Mouse (Mus musculus) layer of hippocampus, adult 11-12 months (tissue): ENCODE measurements around the gene Plcl2.
"Not testable (repeated sequence)": the region's sequence is repeated elsewhere in the genome, so short reads cannot be mapped to it uniquely, and the experiment has no call there.

Experiments
- DNase-seq: peaks from one replicate; pipeline ENCODE4 v3.0.0; 2022; ENCODE audit warnings: low spot score

Plcl2 gene

DNA sequence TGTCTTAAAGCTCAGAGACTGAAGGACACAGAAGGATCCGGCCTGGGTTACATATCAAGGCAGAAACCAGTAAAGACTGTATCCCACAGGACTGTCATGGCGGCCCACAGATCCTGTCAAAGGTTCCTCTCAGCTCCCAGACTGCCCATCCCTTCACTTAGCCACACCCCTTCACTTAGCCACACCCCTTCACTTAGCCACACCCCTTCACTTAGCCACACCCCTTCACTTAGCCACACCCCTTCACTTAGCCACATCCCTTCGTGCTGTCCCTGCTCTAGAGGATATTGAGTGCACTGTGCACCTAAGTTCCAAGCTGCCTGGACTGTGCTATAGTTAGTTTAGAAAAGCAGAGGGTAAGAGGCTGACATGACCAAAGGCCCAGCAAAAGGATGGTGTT is 118.5 kb downstream of the Plcl2 start:
- DNase-seq = no peak

GRCm38 (mm10) chr17:50628716-50629115 is 119.5 kb downstream of the Plcl2 start:
- DNase-seq = no peak

DNA sequence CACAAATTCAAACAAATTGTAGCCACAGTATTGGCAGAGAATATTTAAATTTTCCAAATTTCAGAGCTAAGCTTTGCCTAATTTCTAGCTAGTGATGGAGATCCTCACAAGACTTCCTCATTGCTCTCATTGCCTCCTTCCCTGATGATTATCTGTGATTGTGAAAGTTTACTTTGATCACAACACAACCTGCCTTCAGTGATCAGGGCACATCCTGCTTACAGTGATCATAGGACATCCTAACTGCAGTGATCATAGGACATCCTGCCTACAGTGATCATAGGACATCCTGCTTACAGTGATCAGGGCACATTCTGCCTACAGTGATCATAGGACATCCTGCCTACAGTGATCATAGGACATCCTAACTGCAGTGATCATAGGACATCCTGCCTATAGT is 121.8 kb downstream of the Plcl2 start:
- DNase-seq = not testable (repeated sequence)

DNA sequence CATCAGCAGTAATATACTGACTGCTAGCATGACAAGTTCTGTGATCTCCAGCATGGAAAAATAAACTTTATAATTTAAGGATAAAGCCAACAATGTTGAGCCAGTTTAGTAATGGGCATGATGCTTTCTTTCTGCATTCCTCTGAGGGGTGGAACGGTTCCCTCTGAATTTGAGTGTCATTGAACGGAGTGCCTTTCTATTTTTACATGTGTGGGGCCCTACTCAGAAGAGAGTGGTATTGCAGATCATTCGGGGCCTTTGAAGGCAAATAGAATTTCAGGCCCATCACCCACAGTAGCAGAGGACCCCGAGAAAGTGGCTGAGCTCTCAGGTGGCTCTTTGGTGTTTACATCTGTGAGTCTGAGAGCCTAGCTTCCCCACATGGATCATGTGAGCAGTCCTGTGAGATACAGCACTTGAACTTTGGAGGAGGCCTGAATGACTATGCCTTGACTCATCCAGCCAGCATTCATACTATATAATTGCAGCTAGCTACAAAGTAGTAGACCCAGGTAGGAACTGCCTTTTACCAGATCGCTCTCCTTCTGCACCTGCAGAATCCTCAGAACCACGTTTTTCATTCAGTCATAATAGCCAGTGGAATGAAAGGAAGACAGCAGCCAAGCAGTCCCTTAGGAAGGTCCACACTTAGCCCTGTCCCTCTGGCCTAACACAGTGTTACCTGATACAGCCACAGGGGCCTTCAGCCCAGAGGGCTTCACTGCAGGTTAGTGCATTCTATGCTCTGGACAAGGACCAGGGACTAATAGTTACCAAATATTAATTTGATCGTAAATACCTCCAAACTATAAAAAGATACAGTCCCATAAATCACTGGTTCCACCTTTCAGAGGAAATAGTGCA is 125.0 kb downstream of the Plcl2 start:
- no peak for DNase-seq

DNA sequence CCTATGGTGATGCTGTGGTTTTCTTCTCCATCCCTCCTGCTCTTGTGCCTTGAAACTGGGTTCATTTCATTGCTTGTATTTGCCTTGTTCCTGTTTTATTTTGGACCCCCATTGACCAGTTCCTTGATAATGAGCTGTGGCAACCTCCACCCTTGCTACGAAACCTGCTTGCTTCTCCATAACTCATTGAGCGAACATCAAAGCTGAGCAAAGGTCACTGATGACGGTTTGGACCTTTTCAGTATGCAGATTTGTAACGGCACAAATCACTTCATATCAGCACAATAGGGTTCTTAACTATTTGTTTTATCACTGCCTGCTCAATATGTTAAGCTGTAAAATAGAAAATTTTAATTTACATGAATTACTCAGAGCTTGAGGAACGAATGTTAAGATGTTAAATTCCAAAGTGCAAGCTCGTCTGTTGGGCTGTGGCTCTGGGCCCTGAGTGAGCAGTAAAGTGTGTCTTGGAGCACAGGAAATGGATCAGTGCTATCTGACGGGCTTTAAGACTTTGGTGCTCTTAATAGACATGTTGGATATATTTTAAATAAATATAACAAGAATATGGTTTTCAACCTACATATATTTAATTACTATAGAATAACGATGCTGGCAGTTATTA is 126.9 kb downstream of the Plcl2 start:
- no peak for DNase-seq

DNA sequence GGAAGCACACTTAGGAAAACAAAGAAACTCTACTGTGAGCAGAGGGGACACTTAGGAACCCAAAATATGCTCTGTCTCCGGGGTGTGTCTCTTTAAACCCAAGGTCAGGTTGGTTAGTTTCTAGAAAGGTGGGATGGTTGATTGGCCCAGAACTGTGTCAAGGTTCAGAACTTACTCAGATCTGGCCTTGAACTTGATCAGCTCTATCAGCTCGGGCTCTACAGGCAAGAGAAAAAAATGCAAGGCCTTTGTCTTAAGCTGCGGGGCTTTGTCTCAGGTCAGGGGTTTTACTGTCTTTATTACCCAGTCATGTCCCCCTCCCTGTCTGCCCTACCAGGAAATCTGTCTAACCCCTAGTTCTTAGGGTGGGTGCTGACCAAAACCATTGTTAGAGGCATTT is 129.6 kb downstream of the Plcl2 start:
- DNase-seq = no peak

GRCm38 (mm10) chr17:50641076-50641610 is 131.9 kb downstream of the Plcl2 start:
- DNase-seq = no peak

GRCm38 (mm10) chr17:50641879-50642278 is 132.7 kb downstream of the Plcl2 start:
- no peak for DNase-seq

DNA sequence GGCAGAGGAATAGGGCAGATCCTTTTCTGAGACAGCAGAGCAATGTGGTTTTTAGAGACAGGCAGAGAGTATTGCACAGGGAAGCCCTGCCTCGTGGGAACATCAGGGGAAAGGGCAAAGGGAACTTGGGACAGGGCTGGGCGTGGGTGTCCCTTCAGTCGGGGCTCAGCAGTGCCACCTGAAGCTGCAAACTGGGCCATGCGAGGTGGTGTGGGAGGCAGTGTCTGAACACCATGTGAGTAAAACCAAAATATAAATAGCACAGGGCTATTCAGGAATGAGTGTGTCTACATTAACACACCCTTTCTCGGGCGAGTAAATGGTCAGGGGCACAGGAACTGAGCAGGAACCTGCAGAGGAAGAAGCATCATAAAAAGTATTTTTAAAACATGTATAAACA is 134.2 kb downstream of the Plcl2 start:
- no peak for DNase-seq

DNA sequence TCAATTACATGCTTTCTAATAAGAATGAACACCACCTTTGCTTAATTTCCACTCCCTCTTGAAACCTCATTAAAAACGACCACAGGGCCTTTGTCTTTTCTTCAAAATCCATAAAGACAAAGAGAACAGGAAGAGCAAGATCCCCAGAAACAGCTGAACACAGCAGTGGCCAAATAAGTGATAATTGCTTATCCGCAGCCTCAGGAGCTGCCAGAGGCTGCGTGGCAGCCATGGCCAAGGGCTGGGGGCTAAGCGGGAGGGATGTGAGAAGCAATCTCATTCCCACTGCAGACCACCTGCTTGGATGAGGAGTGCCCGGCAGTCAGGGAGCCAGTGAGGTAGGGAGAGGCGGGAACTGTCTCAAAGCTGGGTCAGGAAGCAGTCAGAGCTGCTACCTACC is 134.8 kb downstream of the Plcl2 start:
- no peak for DNase-seq

DNA sequence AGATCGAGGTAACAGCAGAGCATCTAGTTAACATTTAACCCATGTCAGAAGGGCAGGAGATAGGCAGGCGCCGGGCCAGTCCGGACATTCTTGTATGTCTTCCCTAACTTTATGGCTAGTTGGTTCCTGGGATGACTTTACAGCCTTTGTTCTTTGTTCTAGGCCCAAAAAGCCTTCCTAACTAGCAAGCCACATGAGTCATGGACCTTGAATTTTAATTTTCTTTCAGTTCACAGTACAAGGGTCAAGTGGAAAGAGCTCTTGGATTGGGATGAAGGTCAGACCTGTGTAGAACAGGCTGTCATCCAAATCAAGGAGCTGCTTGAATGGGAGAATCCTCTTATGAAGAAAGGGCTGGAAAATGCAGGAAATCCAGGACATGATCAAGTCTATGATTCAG is 138.9 kb downstream of the Plcl2 start:
- not testable (repeated sequence) for DNase-seq

- no peak for DNase-seq
These were observed 139.7 kb downstream of the Plcl2 start for GRCm38 (mm10) chr17:50648757-50649419.

DNA sequence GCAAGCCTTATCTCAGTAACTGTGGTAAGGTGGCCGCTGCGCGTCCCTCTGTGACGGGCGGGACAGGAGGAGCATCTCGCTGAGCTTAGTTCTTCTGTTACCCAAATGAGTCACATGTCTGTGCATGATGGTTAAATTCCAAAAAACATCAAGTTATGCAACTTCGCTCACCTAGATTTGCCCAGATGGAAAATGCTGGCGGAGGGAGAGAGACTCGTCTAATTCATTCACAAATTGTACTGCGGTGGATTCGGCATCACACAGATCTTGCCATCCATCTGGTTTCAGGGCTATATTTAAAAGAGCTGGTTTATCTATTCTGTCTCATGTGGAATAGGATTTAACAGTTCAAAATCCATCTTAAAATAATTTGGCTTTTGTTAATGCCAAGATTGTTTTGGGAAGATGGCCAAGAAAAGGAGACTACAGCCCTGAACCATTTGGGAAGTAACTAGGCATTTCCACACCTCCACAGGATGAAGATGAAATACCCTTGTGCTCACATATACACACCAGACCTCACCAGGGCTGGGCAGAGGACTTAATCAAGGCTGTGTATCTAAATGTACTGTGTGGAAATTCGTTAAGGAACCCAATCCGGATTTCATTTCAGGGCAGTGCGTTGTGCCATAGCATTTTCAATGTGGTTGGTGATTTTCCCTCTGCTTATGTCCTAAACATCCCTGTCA is 141.5 kb downstream of the Plcl2 start:
- peak; percentile 78 for DNase-seq

DNA sequence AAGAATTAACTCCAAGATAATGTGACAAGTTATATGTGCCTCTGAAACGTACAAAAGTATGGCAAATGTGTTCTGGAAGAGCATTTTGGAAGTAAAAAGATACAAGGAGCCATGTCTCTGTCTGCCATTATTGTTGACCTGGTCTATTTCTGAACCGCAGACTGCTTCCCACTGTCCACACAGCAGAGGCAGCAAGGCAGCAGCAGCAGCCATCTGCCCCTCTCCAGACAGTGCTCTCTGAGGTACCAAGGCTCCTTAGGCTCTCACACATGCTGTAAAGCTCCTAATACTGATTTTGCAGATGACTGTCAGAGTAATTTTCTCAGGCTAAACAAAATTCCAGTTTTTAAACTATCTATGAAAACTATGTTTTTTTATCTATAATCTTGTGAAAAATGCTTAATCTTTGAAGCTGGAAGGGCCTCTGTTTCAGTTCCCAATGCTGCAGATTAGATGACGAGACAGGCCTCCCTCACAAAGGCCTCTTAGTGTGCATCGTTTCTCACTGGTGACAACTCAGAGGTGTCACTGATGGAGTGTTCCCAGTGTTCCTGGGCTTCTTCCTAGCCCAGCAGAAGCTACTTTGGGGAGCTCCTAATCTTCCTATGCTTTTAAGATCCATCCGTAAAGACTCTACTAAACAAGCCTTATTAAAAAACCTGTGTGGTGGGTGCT is 145.7 kb downstream of the Plcl2 start:
- no peak for DNase-seq

DNA sequence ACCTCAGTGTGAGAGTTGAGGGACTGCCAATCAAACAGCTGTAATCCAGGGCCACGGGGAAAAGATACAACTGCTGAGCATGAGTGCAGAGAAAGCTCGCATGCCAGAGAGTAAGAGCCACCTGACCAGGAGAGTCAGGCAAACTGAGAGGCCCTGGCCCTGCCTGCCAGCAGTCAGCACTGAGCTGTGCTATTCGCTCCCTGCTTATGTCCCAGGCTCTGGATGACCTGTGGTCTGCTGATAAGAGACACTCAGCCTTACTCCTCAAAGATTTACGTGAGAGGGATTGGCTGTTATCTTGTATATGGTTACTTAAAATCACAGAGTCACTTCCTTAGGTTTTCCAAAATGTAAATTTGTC is 146.2 kb downstream of the Plcl2 start:
- no peak for DNase-seq

- DNase-seq = no peak
These were observed 148.1 kb downstream of the Plcl2 start for GRCm38 (mm10) chr17:50657321-50657720.

GRCm38 (mm10) chr17:50658901-50659300 is 149.7 kb downstream of the Plcl2 start:
- no peak for DNase-seq

DNA sequence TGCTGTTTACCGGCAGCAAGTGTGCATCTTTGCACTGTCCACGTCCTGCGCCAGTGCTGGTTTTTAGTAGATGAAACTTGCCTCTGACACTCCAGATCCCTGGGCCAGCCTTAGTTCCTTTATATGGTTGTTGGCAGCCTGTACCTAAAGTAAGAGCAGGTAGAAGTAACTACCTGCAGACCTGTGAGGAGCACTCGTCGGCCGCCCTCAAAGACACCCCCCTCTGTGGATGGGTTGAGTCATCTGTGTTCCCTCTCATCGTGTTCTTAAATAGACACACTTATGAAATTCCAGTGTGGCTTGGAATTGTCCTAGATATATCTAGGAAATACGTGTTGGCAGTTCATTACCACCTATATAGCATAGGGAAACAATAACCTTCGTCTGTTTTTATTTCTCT is 158.4 kb downstream of the Plcl2 start:
- DNase-seq = no peak

GRCm38 (mm10) chr17:50668681-50669208 is 159.5 kb downstream of the Plcl2 start:
- DNase-seq = no peak

- no peak for DNase-seq
These were observed 162.2 kb downstream of the Plcl2 start for GRCm38 (mm10) chr17:50671416-50671815.

DNA sequence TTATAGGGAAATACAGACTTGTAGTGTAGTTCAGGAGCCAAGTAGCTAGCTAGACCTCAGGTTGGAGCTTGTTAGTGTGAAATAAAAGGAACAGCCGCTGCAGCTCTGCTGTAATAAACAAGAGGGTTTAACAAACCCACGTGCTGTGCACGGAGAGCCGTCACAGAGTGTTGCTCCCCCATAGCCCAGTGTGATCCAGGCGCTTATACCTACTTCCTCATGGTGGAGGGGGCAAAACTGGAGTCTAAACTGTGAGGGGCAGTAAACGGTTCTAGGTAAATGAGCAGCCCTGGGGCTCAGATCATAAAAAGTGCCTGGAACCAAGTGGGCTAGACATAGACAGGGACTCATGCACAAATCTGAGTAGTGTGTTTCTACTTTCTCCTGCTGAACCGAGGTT is 165.4 kb downstream of the Plcl2 start:
- no peak for DNase-seq
